Mouse (Mus musculus) thymus, adult 2 months (tissue): ENCODE results near the gene Zfp976. TPM values are rescaled to one million over a fixed set of nuclear protein-coding genes. Genes with fewer than 3 reads are reported as not detected.
A peak's percentile ranks its signal among the peaks of the same experiment; 100 is the strongest.
"Not testable (repeated sequence)": the region's sequence is repeated elsewhere in the genome, so short reads cannot be mapped to it uniquely, and the experiment has no call there.

Source experiments
- DNase-seq: peaks from one replicate; pipeline ENCODE4 v3.0.0; 2021
- H3K27ac ChIP-seq: fragments of 200-500 bp; 2 replicates; pipeline ENCODE4 v1.5.1; 2012; ENCODE audit warnings: low read length, control low read depth; ENCODE audit not compliant: control insufficient read depth, insufficient read depth
- H3K27me3 ChIP-seq: fragments of 200-500 bp; 2 replicates; pipeline ENCODE4 v1.6.1; 2012; ENCODE audit warnings: mild to moderate bottlenecking, low read length, moderate library complexity, mixed read lengths; ENCODE audit not compliant: control insufficient read depth, insufficient read depth
- H3K36me3 ChIP-seq: fragments of 200-500 bp; 2 replicates; pipeline ENCODE4 v1.6.1; 2012; ENCODE audit warnings: mild to moderate bottlenecking, low read length, moderate library complexity; ENCODE audit not compliant: control insufficient read depth, insufficient read depth
- H3K4me1 ChIP-seq: fragments of 200-500 bp; replicated peaks from 2 replicates; pipeline ENCODE4 v1.6.1; 2012; ENCODE audit warnings: low read length; ENCODE audit not compliant: control insufficient read depth, insufficient read depth
- H3K4me3 ChIP-seq: fragments of 200-500 bp; 2 replicates; pipeline ENCODE4 v1.5.1; 2012; ENCODE audit warnings: mild to moderate bottlenecking, low read length, control low read depth, moderate library complexity; ENCODE audit not compliant: control insufficient read depth, insufficient read depth
- WGBS: fragments of 180-500 bp; shearing (Covaris S2); methylation state at CpG from one replicate; pipeline ENCODE4 v1.1.7; 2018; 5-methylcytosine and 5-hydroxymethylcytosine counted together
- polyA plus RNA-seq: library from polyadenylated mRNA; depleted of rRNA; stranded (reverse); fragments of >200 nt; gene quantifications from 2 replicates; pipeline ENCODE4 v1.2.3, GENCODE M21; 2012; rRNA removed

The Zfp976 gene
- polyA plus RNA-seq = 0.20 and 0.28 TPM in 2 replicates

DNA sequence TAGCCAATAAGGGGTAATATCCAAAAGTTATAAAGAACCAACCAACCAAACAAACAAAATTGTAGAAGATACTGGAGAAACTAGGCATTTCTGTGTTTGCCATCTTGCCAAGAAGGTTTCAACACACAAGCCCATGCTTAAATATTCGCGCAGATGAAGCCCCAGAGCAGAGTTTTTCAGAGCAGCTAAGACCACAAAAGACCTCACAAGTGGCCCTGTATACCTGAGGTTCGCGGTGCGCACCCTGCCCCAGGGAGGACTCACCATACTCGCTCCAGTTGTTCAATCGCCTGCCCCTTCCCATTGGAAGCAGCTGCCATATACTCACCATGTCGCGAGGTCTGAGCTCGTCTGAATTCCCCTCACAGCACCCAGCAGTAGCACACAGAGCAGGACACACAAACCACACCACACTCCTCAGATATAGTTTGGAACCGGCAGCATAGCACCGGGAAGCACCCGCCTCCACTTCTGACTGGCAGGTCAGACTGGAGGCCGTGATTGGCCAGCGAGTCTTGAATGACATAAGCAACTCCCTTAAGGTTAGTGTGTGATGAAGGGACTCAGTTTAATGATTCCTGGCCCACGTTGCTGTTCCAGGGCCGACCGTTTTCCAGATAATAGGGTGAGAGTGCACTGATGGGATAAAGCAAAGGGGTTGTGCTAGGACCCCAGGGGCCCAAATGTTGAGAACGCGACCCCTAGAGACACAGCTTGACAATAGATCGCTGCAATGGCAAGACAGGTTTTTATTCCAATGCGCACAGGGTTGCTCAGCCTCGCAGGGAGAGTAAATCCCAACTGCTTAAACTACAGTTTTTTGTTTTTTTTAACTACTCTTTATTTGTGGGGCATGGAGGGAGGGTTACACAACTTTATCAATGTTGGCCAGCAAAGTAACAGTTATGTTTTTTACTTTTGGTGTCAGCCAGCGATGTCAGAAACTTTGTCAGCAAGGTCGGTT, at the start of gene Zfp976:
Zfp976 (minus strand) TSS at position 437 of the 964 bp plus-strand sequence.
- WGBS = 3% methylated on average over 25 of the region's 25 CpGs
- H3K27ac ChIP-seq, H3K27me3 ChIP-seq, H3K36me3 ChIP-seq, H3K4me1 ChIP-seq: not testable (repeated sequence)
- peak within 1 kb of the TSS; percentile 51 for H3K4me3 ChIP-seq
- DNase-seq = peak; percentile 34

- not testable (repeated sequence) for H3K36me3 ChIP-seq, H3K27ac ChIP-seq, DNase-seq, H3K4me3 ChIP-seq, H3K27me3 ChIP-seq, H3K4me1 ChIP-seq
- WGBS = 97% methylated on average over 6 of the region's 6 CpGs
These were observed 37.7 kb upstream of the Zfp976 start for GRCm38 (mm10) chr7:42680081-42680480.

GRCm38 (mm10) chr7:42679646-42680045, 37.3 kb upstream of the Zfp976 start:
- not testable (repeated sequence) for DNase-seq, H3K27me3 ChIP-seq, H3K4me1 ChIP-seq, H3K4me3 ChIP-seq, H3K36me3 ChIP-seq, H3K27ac ChIP-seq

- not testable (repeated sequence) for H3K27ac ChIP-seq, H3K27me3 ChIP-seq, H3K4me3 ChIP-seq, H3K36me3 ChIP-seq, H3K4me1 ChIP-seq
- DNase-seq = peak; percentile 11
- 91% methylated on average over 5 of the region's 5 CpGs for WGBS
These were observed 17.8 kb upstream of the Zfp976 start for GRCm38 (mm10) chr7:42660140-42660539.

- not testable (repeated sequence) for H3K27me3 ChIP-seq, H3K36me3 ChIP-seq, DNase-seq, H3K4me1 ChIP-seq, H3K27ac ChIP-seq, H3K4me3 ChIP-seq
- 82% methylated on average over 2 of the region's 2 CpGs for WGBS
These were observed 12.8 kb upstream of the Zfp976 start for GRCm38 (mm10) chr7:42655211-42655610.

DNA sequence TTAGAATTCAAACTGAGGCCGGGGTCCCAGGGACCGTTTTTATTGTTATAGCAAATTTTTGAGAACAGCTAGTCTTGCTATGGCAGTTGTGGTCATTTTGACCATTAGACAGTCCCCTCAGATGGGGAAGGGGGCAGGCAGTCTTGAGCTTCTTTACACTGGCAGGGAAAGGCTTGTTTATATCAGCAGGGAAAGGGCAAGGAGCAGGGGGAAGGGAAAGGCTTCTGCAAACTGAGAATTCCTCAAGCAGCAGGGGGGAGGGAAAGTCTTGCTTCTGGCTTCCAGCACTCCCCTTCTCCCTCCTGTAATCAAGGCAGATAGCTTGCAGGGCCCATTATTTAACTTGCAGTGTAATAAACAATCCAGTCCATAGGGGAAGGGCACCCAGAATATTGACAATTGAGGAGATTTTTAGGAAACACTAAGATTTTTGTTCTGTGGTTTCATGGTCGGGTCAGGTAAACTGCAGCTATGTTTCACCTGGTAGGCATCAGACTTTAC, 782 bp upstream of the Zfp976 start:
- not testable (repeated sequence) for DNase-seq, H3K4me3 ChIP-seq
- WGBS = 29% methylated on average over 3 of the region's 3 CpGs

GRCm38 (mm10) chr7:42631031-42631430, 11.4 kb downstream of the Zfp976 start:
- H3K4me1 ChIP-seq, H3K4me3 ChIP-seq: not testable (repeated sequence)

More for the DNA sequence above, 782 bp upstream of the Zfp976 start:
- H3K27me3 ChIP-seq, H3K36me3 ChIP-seq, H3K27ac ChIP-seq, H3K4me1 ChIP-seq: not testable (repeated sequence)

GRCm38 (mm10) chr7:42595666-42596065, 46.7 kb downstream of the Zfp976 start:
- not testable (repeated sequence) for H3K27ac ChIP-seq, DNase-seq, H3K27me3 ChIP-seq, H3K4me1 ChIP-seq, H3K36me3 ChIP-seq, H3K4me3 ChIP-seq

More at GRCm38 (mm10) chr7:42631031-42631430, 11.4 kb downstream of the Zfp976 start:
- H3K27me3 ChIP-seq, H3K36me3 ChIP-seq, H3K27ac ChIP-seq, DNase-seq: not testable (repeated sequence)

GRCm38 (mm10) chr7:42592413-42592812, 50.0 kb downstream of the Zfp976 start, which contains the start of gene Zfp977:
Gene Zfp977 (minus strand): TSS chr7:42592547.
- WGBS = 91% methylated on average over 11 of the region's 11 CpGs
- not testable (repeated sequence) for H3K4me1 ChIP-seq, H3K27me3 ChIP-seq, H3K27ac ChIP-seq, H3K36me3 ChIP-seq, DNase-seq, H3K4me3 ChIP-seq

GRCm38 (mm10) chr7:42591311-42591710, 51.1 kb downstream of the Zfp976 start:
- DNase-seq, H3K4me1 ChIP-seq, H3K27me3 ChIP-seq, H3K27ac ChIP-seq, H3K4me3 ChIP-seq, H3K36me3 ChIP-seq: not testable (repeated sequence)
